Mouse (Mus musculus) hindbrain, embryonic 14.5 days (tissue): ENCODE results near the gene Samd15. TPM values are rescaled to one million over a fixed set of nuclear protein-coding genes. Genes with fewer than 3 reads are reported as not detected.

ENCODE experiments used
- ATAC-seq: fragments of 200-750 bp; cut with Nextera tagmentation; 2 replicates; pipeline ENCODE4 v1.8.0; 2017; ENCODE audit warnings: moderate number of reproducible peaks, mild to moderate bottlenecking, moderate TSS enrichment, moderate library complexity; ENCODE audit not compliant: low FRiP score
- DNase-seq: peaks from one replicate; pipeline ENCODE4 v3.0.0-alpha.2; 2015; ENCODE audit warnings: low spot score
- H3K27ac ChIP-seq: fragments of 300-500 bp; sonication (generic); 2 replicates; pipeline ENCODE4 v1.5.1; 2014; ENCODE audit warnings: mild to moderate bottlenecking, moderate library complexity
- H3K27me3 ChIP-seq: fragments of 300-500 bp; sonication (generic); 2 replicates; pipeline ENCODE4 v1.6.1; 2014; ENCODE audit warnings: mild to moderate bottlenecking, low read length, mixed read lengths; ENCODE audit not compliant: control insufficient read depth, insufficient read depth
- H3K36me3 ChIP-seq: fragments of 300-500 bp; sonication (generic); replicated peaks from 2 replicates; pipeline ENCODE4 v1.6.1; 2014; ENCODE audit not compliant: control insufficient read depth, insufficient read depth
- H3K4me1 ChIP-seq: fragments of 300-500 bp; sonication (generic); replicated peaks from 2 replicates; pipeline ENCODE4 v1.6.1; 2014; ENCODE audit warnings: antibody characterized with exemption, low read length, mixed read lengths; ENCODE audit not compliant: control insufficient read depth, insufficient read depth
- H3K4me2 ChIP-seq: fragments of 300-500 bp; sonication (generic); replicated peaks from 2 replicates; pipeline ENCODE4 v1.6.1; 2014; ENCODE audit warnings: mild to moderate bottlenecking, moderate library complexity
- H3K4me3 ChIP-seq: fragments of 300-500 bp; sonication (generic); replicated peaks from 2 replicates; pipeline ENCODE4 v1.5.1; 2014; ENCODE audit warnings: mild to moderate bottlenecking, low read length
- H3K9ac ChIP-seq: fragments of 300-500 bp; sonication (generic); 2 replicates; pipeline ENCODE4 v1.6.1; 2014
- H3K9me3 ChIP-seq: fragments of 300-500 bp; sonication (generic); 2 replicates; pipeline ENCODE4 v1.6.1; 2016; ENCODE audit warnings: low read length; ENCODE audit not compliant: control insufficient read depth
- WGBS: fragments of 180-500 bp; shearing (Covaris S2); extraction: QIAGEN DNeasy Blood & Tissue Kit; methylation state at CpG from one replicate; pipeline ENCODE4 v1.1.7; 2014; 5-methylcytosine and 5-hydroxymethylcytosine counted together
- polyA plus RNA-seq: library from polyadenylated mRNA; unstranded; fragments of >200 nt; fragmentation: Nextera tagmentation; extraction: Ambion mirVana; gene quantifications from 2 replicates; pipeline ENCODE4 v1.2.1, GENCODE M21; 2014

Samd15 gene
- polyA plus RNA-seq, 1 experiment from 2014 or later, result 1.3 TPM

GRCm38 (mm10) chr12:87219362-87219761, 19.8 kb downstream of the Samd15 start:
- DNase-seq, result peak; percentile 35
- H3K9ac ChIP-seq, result no peak overlapping the region
- no peaks in the 10 kb centered on the region for H3K9me3 ChIP-seq
- no peak overlapping the region for H3K27ac ChIP-seq
- H3K36me3 ChIP-seq, result no peaks in the 10 kb centered on the region
- WGBS, result 70% methylated on average over 7 of the region's 7 CpGs
- no peak; the same call in 1 of the 2 replicates for ATAC-seq
- H3K27me3 ChIP-seq, result no peaks in the 10 kb centered on the region
- no peak overlapping the region for H3K4me3 ChIP-seq
- no peak overlapping the region for H3K4me2 ChIP-seq
- no peaks in the 10 kb centered on the region for H3K4me1 ChIP-seq

GRCm38 (mm10) chr12:87224950-87225349, 25.4 kb downstream of the Samd15 start:
- ATAC-seq (no peak), DNase-seq (no peak)
- H3K9me3 ChIP-seq, result no peaks in the 10 kb centered on the region
- no peak overlapping the region for H3K4me3 ChIP-seq
- H3K9ac ChIP-seq, result no peak overlapping the region
- no peaks in the 10 kb centered on the region for H3K36me3 ChIP-seq
- WGBS, result 84% methylated on average over 10 of the region's 10 CpGs
- H3K27ac ChIP-seq, result no peak overlapping the region
- no peaks in the 10 kb centered on the region for H3K4me1 ChIP-seq
- H3K27me3 ChIP-seq, result no peaks in the 10 kb centered on the region
- no peak overlapping the region for H3K4me2 ChIP-seq

GRCm38 (mm10) chr12:87226801-87227200, 27.3 kb downstream of the Samd15 start:
- no peak overlapping the region for H3K4me2 ChIP-seq
- H3K36me3 ChIP-seq, result no peaks in the 10 kb centered on the region
- H3K27ac ChIP-seq, result no peak overlapping the region
- no peaks in the 10 kb centered on the region for H3K27me3 ChIP-seq
- H3K9me3 ChIP-seq, result no peaks in the 10 kb centered on the region
- DNase-seq, result no peak
- 77% methylated on average over 7 of the region's 7 CpGs for WGBS
- ATAC-seq, result no peak
- no peak overlapping the region for H3K9ac ChIP-seq
- no peaks in the 10 kb centered on the region for H3K4me1 ChIP-seq
- H3K4me3 ChIP-seq, result no peak overlapping the region

- H3K36me3 ChIP-seq, result no peaks in the 10 kb centered on the region
- no peaks in the 10 kb centered on the region for H3K4me1 ChIP-seq
- H3K9me3 ChIP-seq, result no peaks in the 10 kb centered on the region
- no peak for DNase-seq
- H3K27me3 ChIP-seq, result no peaks in the 10 kb centered on the region
- no peak overlapping the region for H3K9ac ChIP-seq
- no peak overlapping the region for H3K4me3 ChIP-seq
- 95% methylated on average over 2 of the region's 2 CpGs for WGBS
- no peak for ATAC-seq
- no peak overlapping the region for H3K4me2 ChIP-seq
- H3K27ac ChIP-seq, result no peak overlapping the region
Observed at GRCm38 (mm10) chr12:87229633-87230032, 30.1 kb downstream of the Samd15 start.

- H3K9me3 ChIP-seq, result no peaks in the 10 kb centered on the region
- H3K27ac ChIP-seq, result no peak overlapping the region
- H3K9ac ChIP-seq, result no peak overlapping the region
- H3K27me3 ChIP-seq, result no peaks in the 10 kb centered on the region
- no peak overlapping the region for H3K4me2 ChIP-seq
- no peak overlapping the region for H3K4me3 ChIP-seq
- H3K4me1 ChIP-seq, result no peaks in the 10 kb centered on the region
- no peak for DNase-seq
- ATAC-seq, result no peak
- no peaks in the 10 kb centered on the region for H3K36me3 ChIP-seq
Observed at GRCm38 (mm10) chr12:87230379-87230895, 30.9 kb downstream of the Samd15 start.

- Histone ChIP-seq H3K4me3 (no peak overlapping the region), H3K9ac (no peak overlapping the region), H3K27me3 (no peaks in the 10 kb centered on the region), H3K4me1 (no peaks in the 10 kb centered on the region), H3K4me2 (no peak overlapping the region), H3K27ac (no peak overlapping the region), H3K9me3 (no peaks in the 10 kb centered on the region), H3K36me3 (peaks cover 43% of the 10 kb centered on the region)
- ATAC-seq (no peak), DNase-seq (no peak)
- 88% methylated on average over 5 of the region's 5 CpGs for WGBS
Observed at GRCm38 (mm10) chr12:87236882-87237483, 37.5 kb downstream of the Samd15 start.

GRCm38 (mm10) chr12:87238632-87239031, 39.1 kb downstream of the Samd15 start, which contains the start of gene Noxred1:
TSS of gene Noxred1 (minus strand) at chr12:87238732.
- Histone ChIP-seq H3K4me3 (no peak within 1 kb of the TSS), H3K4me2 (no peak within 1 kb of the TSS), H3K4me1 (no peaks in the 10 kb centered on the region), H3K36me3 (peaks cover 58% of the 10 kb centered on the region), H3K27ac (no peak within 1 kb of the TSS), H3K27me3 (no peaks in the 10 kb centered on the region), H3K9ac (no peak within 1 kb of the TSS), H3K9me3 (no peaks in the 10 kb centered on the region)
- 96% methylated on average over 1 of the region's 1 CpGs for WGBS
- ATAC-seq (no peak), DNase-seq (no peak)

- Histone ChIP-seq H3K9me3 (no peaks in the 10 kb centered on the region), H3K27ac (no peak overlapping the region), H3K9ac (no peak overlapping the region), H3K36me3 (peaks cover 88% of the 10 kb centered on the region), H3K4me2 (no peak overlapping the region), H3K4me3 (no peak overlapping the region), H3K4me1 (no peaks in the 10 kb centered on the region), H3K27me3 (no peaks in the 10 kb centered on the region)
- DNase-seq (no peak), ATAC-seq (no peak)
- WGBS, result 97% methylated on average over 6 of the region's 6 CpGs
Observed at GRCm38 (mm10) chr12:87250161-87250560, 50.6 kb downstream of the Samd15 start.

GRCm38 (mm10) chr12:87253878-87254277, 54.4 kb downstream of the Samd15 start:
- no peak for ATAC-seq
- peaks cover 93% of the 10 kb centered on the region for H3K36me3 ChIP-seq
- no peaks in the 10 kb centered on the region for H3K27me3 ChIP-seq
- H3K27ac ChIP-seq, result no peak overlapping the region
- 94% methylated on average over 6 of the region's 6 CpGs for WGBS
- no peak overlapping the region for H3K9ac ChIP-seq
- H3K9me3 ChIP-seq, result no peaks in the 10 kb centered on the region
- DNase-seq, result no peak
- H3K4me1 ChIP-seq, result no peaks in the 10 kb centered on the region
- H3K4me2 ChIP-seq, result no peak overlapping the region
- no peak overlapping the region for H3K4me3 ChIP-seq

GRCm38 (mm10) chr12:87256629-87257028, 57.1 kb downstream of the Samd15 start:
- Histone ChIP-seq H3K4me3 (no peak overlapping the region), H3K9me3 (no peaks in the 10 kb centered on the region), H3K4me2 (no peak overlapping the region), H3K27me3 (no peaks in the 10 kb centered on the region), H3K36me3 (peaks cover 91% of the 10 kb centered on the region), H3K4me1 (no peaks in the 10 kb centered on the region), H3K9ac (no peak overlapping the region), H3K27ac (no peak overlapping the region)
- no peak for DNase-seq
- ATAC-seq, result no peak
- 97% methylated on average over 5 of the region's 5 CpGs for WGBS
